Mouse (Mus musculus) heart, postnatal 14 days (tissue): ENCODE data around the gene Fndc5. TPM values are rescaled to one million over a fixed set of nuclear protein-coding genes. Genes with fewer than 3 reads are reported as not detected.

Source experiments
- total RNA-seq, 2 experiments: library from RNA; stranded (reverse); gene quantifications; 2 replicates each; pipeline ENCODE4 v1.2.3; 2021

The Fndc5 gene
- total RNA-seq, 2 experiments from 2014 or later = 221 to 229 TPM

Other genes with a start within 250 kb of the Fndc5 start
- 1 to 10 TPM; 2.5 to 3.2 TPM for gene Azin2, start 174.6 kb upstream of the Fndc5 start, total RNA-seq
- gene Ak2, start 145.0 kb upstream of the Fndc5 start, total RNA-seq = 10 to 100 TPM; 66.0 to 66.7 TPM
- 10 to 100 TPM; 19.5 to 19.6 TPM for gene Rnf19b, start 78.7 kb upstream of the Fndc5 start, total RNA-seq
- not detected for gene Tmem54, start 31.5 kb upstream of the Fndc5 start, total RNA-seq
- under 1 TPM in 1 of 2 experiments, not detected in 1; 0.41 TPM for gene Hpca, start 15.0 kb upstream of the Fndc5 start, total RNA-seq
- gene S100pbp, start 52.7 kb downstream of the Fndc5 start, total RNA-seq = 10 to 100 TPM; 16.7 to 17.7 TPM
- 10 to 100 TPM; 26.5 to 30.5 TPM for gene Yars, start 52.8 kb downstream of the Fndc5 start, total RNA-seq
- gene C77080, start 124.4 kb downstream of the Fndc5 start, total RNA-seq = 1 to 10 TPM; 4.8 to 5.7 TPM
- gene Sync, start 150.6 kb downstream of the Fndc5 start, total RNA-seq = 10 to 100 TPM; 11.4 to 12.5 TPM
- gene Rbbp4, start 198.4 kb downstream of the Fndc5 start, total RNA-seq = 100 to 1,000 TPM in 1 of 2 experiments, 10 to 100 TPM in 1; 82.5 to 105 TPM
- 10 to 100 TPM; 20.7 to 20.9 TPM for gene Zbtb8os, start 198.7 kb downstream of the Fndc5 start, total RNA-seq
- gene Zbtb8a, start 241.1 kb downstream of the Fndc5 start, total RNA-seq = 1 to 10 TPM; 4.4 to 4.7 TPM